Mouse (Mus musculus): Measurements from ENCODE around the gene Sesn1. TPM values are rescaled to one million over a fixed set of nuclear protein-coding genes. Genes with fewer than 3 reads are reported as not detected.

The Sesn1 gene
- total and polyA plus RNA-seq, 2 experiments from 2014 or later = 35.9 to 43.9 TPM

DNA sequence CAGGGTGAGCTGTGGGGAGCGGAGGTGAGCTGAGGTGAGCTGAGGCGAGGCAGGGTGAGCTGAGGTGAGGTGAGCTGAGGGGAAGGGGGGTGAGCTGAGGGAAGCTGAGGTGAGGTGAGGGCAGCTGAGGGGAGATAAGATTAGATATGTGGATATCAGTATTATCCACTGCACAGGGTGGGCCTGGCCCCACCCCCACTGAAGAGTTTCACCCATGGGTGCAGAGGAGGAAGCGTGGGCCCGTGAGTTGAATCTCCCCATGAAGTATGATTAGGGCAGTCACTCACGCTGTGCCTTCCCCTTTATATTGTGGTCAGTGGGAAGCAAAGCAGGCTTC is 143.8 kb downstream of the Sesn1 start:
- Histone ChIP-seq H3K4me3 (ENCODE audit: low read length) (no peak overlapping the region), H3K9ac (replicated peaks; ENCODE audit: low read length) (no peak overlapping the region), H3K36me3 (ENCODE audit: insufficient read depth, low read length) (no peaks in the 10 kb centered on the region), H3K4me2 (ENCODE audit: low read depth, low read length) (no peak overlapping the region), H3K9me3 (ENCODE audit: low read length) (no peaks in the 10 kb centered on the region), H3K27ac (no peak overlapping the region), H3K27me3 (ENCODE audit: insufficient read depth, low read length) (no peaks in the 10 kb centered on the region), H3K4me1 (ENCODE audit: insufficient read depth, low read length) (no peaks in the 10 kb centered on the region)
- WGBS = 95% methylated on average over 5 of the region's 5 CpGs
- ATAC-seq (no peak), DNase-seq (ENCODE audit: low spot score) (no peak)
- TF ChIP-seq CTCF (IDR thresholded peaks at IDR 0.05; ENCODE audit: low read depth) = no peak

DNA sequence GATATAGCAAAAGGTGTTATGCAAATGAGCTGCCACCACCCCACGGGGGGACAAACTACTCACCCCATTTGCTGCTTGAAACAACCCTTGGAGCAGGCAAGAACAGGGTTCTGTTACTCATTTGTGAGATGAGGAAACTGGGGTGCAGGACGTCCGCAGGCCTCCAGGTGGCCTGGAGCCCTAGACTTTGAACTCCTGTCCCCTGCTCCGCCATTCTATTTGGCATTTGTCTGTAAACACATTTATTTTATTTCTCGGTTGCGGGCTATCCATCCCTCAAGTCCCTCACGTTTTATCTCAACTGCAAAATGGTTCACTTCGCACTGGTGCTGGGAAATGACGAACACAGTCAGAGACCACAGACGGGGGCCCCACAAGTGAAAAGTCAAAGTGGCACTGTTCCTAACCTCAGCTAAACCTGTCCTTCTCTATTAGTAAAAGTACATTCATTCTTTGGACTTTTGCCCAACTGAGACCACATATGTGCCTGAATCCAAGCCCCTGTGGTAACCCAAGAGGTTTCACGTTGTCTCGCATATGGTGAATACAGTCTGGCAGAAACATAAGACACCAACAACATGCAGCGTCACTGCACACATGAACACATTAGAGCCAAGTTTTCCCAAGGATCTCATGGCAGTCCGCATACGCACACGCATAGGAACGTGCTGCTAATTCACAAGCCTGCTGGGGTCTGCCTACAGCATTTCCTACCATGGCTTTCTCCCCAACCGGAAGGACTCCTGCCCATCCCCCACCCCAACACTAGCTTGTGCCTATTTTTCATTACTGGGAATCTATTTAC is 147.9 kb downstream of the Sesn1 start:
- no peaks in the 10 kb centered on the region for H3K4me1 ChIP-seq (ENCODE audit: insufficient read depth, low read length)
- no peak overlapping the region for H3K4me3 ChIP-seq (ENCODE audit: low read length)
- no peak overlapping the region for H3K4me2 ChIP-seq (ENCODE audit: low read depth, low read length)
- no peak for TF ChIP-seq CTCF (IDR thresholded peaks at IDR 0.05; ENCODE audit: low read depth)
- H3K9me3 ChIP-seq (ENCODE audit: low read length) = no peaks in the 10 kb centered on the region
- H3K27me3 ChIP-seq (ENCODE audit: insufficient read depth, low read length) = no peaks in the 10 kb centered on the region
- no peak overlapping the region for H3K9ac ChIP-seq (replicated peaks; ENCODE audit: low read length)
- 75% methylated on average over 18 of the region's 18 CpGs for WGBS
- no peak overlapping the region for H3K27ac ChIP-seq
- ATAC-seq = 0 out of 2 replicates have a peak, but pooled peaks have one; percentile 27
- peak; percentile 48 for DNase-seq (ENCODE audit: low spot score)
- H3K36me3 ChIP-seq (ENCODE audit: insufficient read depth, low read length) = no peaks in the 10 kb centered on the region

Other genes with a start within 250 kb of the Sesn1 start
- 1.9 and 3.3 TPM in 2 replicates for gene Ccdc162, start 93.3 kb upstream of the Sesn1 start, total RNA-seq (2014; rRNA removed)
- gene Ccdc162, start 93.3 kb upstream of the Sesn1 start, polyA plus RNA-seq (2015; fragmentation: Nextera tagmentation; extraction: Ambion mirVana) = 1.9 and 2.1 TPM in 2 replicates
- 5.8 and 11.6 TPM in 2 replicates for gene Cep57l1, start 64 bp upstream of the Sesn1 start, total RNA-seq (2014; rRNA removed)
- gene Cep57l1, start 64 bp upstream of the Sesn1 start, polyA plus RNA-seq (2015; fragmentation: Nextera tagmentation; extraction: Ambion mirVana) = 8.0 and 10.3 TPM in 2 replicates
- gene Armc2, start 208.5 kb downstream of the Sesn1 start, total RNA-seq (2014; rRNA removed) = 4.6 and 9.1 TPM in 2 replicates
- 9.7 and 11.7 TPM in 2 replicates for gene Armc2, start 208.5 kb downstream of the Sesn1 start, polyA plus RNA-seq (2015; fragmentation: Nextera tagmentation; extraction: Ambion mirVana)